Mouse (Mus musculus) olfactory bulb, adult 2 months (tissue): Measurements from ENCODE around the gene Tmem50a.

Experiments
- CTCF ChIP-seq: fragments of 200-500 bp; IDR thresholded peaks from 2 replicates; pipeline ENCODE4 v1.5.1; 2012; ENCODE audit warnings: low read depth, mild to moderate bottlenecking, low read length, moderate library complexity; ENCODE audit not compliant: insufficient read depth
- POLR2A ChIP-seq: fragments of 200-500 bp; IDR thresholded peaks from 2 replicates; pipeline ENCODE4 v1.6.1; 2012; ENCODE audit warnings: mild to moderate bottlenecking, low read depth, low read length, moderate library complexity; ENCODE audit not compliant: insufficient read depth

DNA sequence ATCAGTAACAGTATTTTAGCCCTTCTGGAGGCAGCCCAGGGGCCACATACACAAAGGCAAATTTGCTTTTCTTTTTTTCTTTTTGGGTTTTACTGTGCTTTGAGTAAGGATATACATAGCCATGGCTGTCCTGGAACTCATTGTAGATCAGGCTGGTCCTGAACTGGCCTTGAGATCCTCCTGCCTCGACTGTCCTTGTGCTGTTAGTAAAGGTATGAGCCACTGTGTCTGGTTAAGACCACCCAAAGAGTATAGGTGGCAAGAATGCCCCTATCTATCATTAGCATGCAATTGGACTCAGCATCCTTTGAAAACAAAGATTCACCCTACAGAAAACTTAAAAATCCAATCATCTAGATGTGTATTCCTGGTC is 13.6 kb upstream of the Tmem50a start:
- no peak for TF ChIP-seq CTCF
- TF ChIP-seq POLR2A, result no peak
